Comparison of ENCODE assay signal across 19 mouse cellular contexts in genomic region chr10:96342476-96342875, GRCm38 (mm10).
DNase-seq lines count a peak whose midpoint lies in the region; ATAC-seq and TF ChIP-seq lines count a peak whose summit lies in the region.
"Had no signal": no experiment of that assay in that cellular context is flagged by ENCODE, and none has a peak within 500 bp of the region (broad histone marks: within the 10 kb centered on the region; RNA-seq: fewer than 3 reads in every experiment).

No protein-coding gene starts in this region.

- TF ChIP-seq POLR2A in lung, adult 2 months (IDR thresholded peaks at IDR 0.05; ENCODE audit: borderline replicate concordance, extremely low read depth, low read depth, low read length): no peak

- H3K4me2 ChIP-seq in kidney, embryonic 15.5 days: no peak overlapping the region
- no peak overlapping the region for H3K4me2 ChIP-seq in lung, postnatal 0 days (replicated peaks; ENCODE audit: low read depth, low read length)
- no peak overlapping the region for H3K4me2 ChIP-seq in midbrain, embryonic 15.5 days
- H3K4me2 ChIP-seq: forebrain, embryonic 15.5 days; heart, embryonic 13.5 days; hindbrain, embryonic 14.5 days; midbrain, embryonic 11.5 days; neural tube, embryonic 15.5 days had no signal

- no peak overlapping the region for H3K9ac ChIP-seq in kidney, embryonic 15.5 days
- no peak overlapping the region for H3K9ac ChIP-seq in lung, postnatal 0 days (replicated peaks; ENCODE audit: low read depth)
- H3K9ac ChIP-seq in midbrain, embryonic 15.5 days: no peak overlapping the region
- H3K9ac ChIP-seq: forebrain, embryonic 15.5 days; heart, embryonic 13.5 days; hindbrain, embryonic 14.5 days; neural tube, embryonic 15.5 days had no signal

- no peaks in the 10 kb centered on the region for H3K27me3 ChIP-seq in kidney, embryonic 15.5 days
- no peaks in the 10 kb centered on the region for H3K27me3 ChIP-seq in lung, postnatal 0 days (replicated peaks; ENCODE audit: insufficient read depth, low read length)
- no peaks in the 10 kb centered on the region for H3K27me3 ChIP-seq in midbrain, embryonic 15.5 days (replicated peaks)
- H3K27me3 ChIP-seq: forebrain, embryonic 15.5 days; heart, embryonic 13.5 days; neural tube, embryonic 15.5 days had no signal

- no peaks in the 10 kb centered on the region for H3K36me3 ChIP-seq in kidney, embryonic 15.5 days
- H3K36me3 ChIP-seq in lung, postnatal 0 days (ENCODE audit: insufficient read depth, low read length): no peaks in the 10 kb centered on the region
- no peaks in the 10 kb centered on the region for H3K36me3 ChIP-seq in midbrain, embryonic 15.5 days (replicated peaks)
- H3K36me3 ChIP-seq: forebrain, embryonic 15.5 days; heart, embryonic 13.5 days; neural tube, embryonic 15.5 days had no signal

- no peak for DNase-seq in kidney, adult 9 months
- DNase-seq in lung, postnatal 0 days (ENCODE audit: low spot score): peak; percentile 86
- no peak for DNase-seq in lung, adult 2 months
- peak; percentile 26 for DNase-seq in fibroblast of lung, adult 2 months (ENCODE audit: low read depth)
- DNase-seq in right cerebral cortex, adult 2 months (ENCODE audit: low spot score in 2 of 2): no peak
- DNase-seq: adrenal gland, postnatal 25 days; cerebellum, adult 9-10 months; heart, postnatal 36 days; kidney, adult 8-10 months; thymus, postnatal 14 days had no signal

- no peak for TF ChIP-seq CTCF in lung, postnatal 0 days (IDR thresholded peaks at IDR 0.05)
- TF ChIP-seq CTCF in lung, adult 2 months (IDR thresholded peaks at IDR 0.05; ENCODE audit: insufficient read depth, low read length): no peak

- WGBS in kidney, embryonic 15.5 days: 42% methylated on average over 3 of the region's 3 CpGs
- 36% methylated on average over 3 of the region's 3 CpGs for WGBS in lung, postnatal 0 days
- WGBS in lung, adult 2 months: 37% methylated on average over 3 of the region's 3 CpGs
- 54% methylated on average over 3 of the region's 3 CpGs for WGBS in midbrain, embryonic 15.5 days

- H3K9me3 ChIP-seq in kidney, embryonic 15.5 days (replicated peaks): no peaks in the 10 kb centered on the region
- H3K9me3 ChIP-seq in lung, postnatal 0 days (ENCODE audit: low read length): no peaks in the 10 kb centered on the region
- H3K9me3 ChIP-seq in midbrain, embryonic 15.5 days: no peaks in the 10 kb centered on the region
- H3K9me3 ChIP-seq: forebrain, embryonic 15.5 days; heart, embryonic 13.5 days; neural tube, embryonic 15.5 days had no signal

- 0 out of 2 replicates have a peak, but pooled peaks have one; percentile 33 for ATAC-seq in kidney, embryonic 15.5 days (replicated peaks; ENCODE audit: low FRiP score)
- peak; percentile 37 for ATAC-seq in lung, postnatal 0 days
- ATAC-seq in midbrain, embryonic 15.5 days (replicated peaks): no peak
- ATAC-seq: forebrain, embryonic 15.5 days; inflammation-experienced regulatory T-cells, adult 6 months had no signal

- no peak overlapping the region for H3K4me3 ChIP-seq in kidney, embryonic 15.5 days (replicated peaks)
- H3K4me3 ChIP-seq in lung, postnatal 0 days (ENCODE audit: low read depth, low read length): no peak overlapping the region
- no peak overlapping the region for H3K4me3 ChIP-seq in lung, adult 2 months (replicated peaks; ENCODE audit: extremely low read depth, low read depth, low read length)
- H3K4me3 ChIP-seq in midbrain, embryonic 15.5 days: no peak overlapping the region
- H3K4me3 ChIP-seq: forebrain, embryonic 15.5 days; heart, embryonic 13.5 days; layer of hippocampus, adult 2 months; neural tube, embryonic 15.5 days had no signal

- peaks cover 8% of the 10 kb centered on the region; the same call in 1 of the 2 replicates for H3K4me1 ChIP-seq in kidney, embryonic 15.5 days
- no peaks in the 10 kb centered on the region for H3K4me1 ChIP-seq in lung, postnatal 0 days (ENCODE audit: insufficient read depth, low read depth, low read length)
- H3K4me1 ChIP-seq in lung, adult 2 months (ENCODE audit: control insufficient read depth, insufficient read depth, low read length): peaks cover 7% of the 10 kb centered on the region
- peaks cover 2% of the 10 kb centered on the region; the same call in 1 of the 2 replicates for H3K4me1 ChIP-seq in midbrain, embryonic 15.5 days
- H3K4me1 ChIP-seq: heart, embryonic 13.5 days; neural tube, embryonic 15.5 days had no signal

- TF ChIP-seq EP300 in lung, postnatal 0 days (IDR thresholded peaks at IDR 0.05): 0 out of 2 replicates have a peak, but pooled peaks have one; percentile 52

- no peak overlapping the region for H3K27ac ChIP-seq in kidney, embryonic 15.5 days
- H3K27ac ChIP-seq in lung, postnatal 0 days (ENCODE audit: low read length): no peak overlapping the region
- H3K27ac ChIP-seq in midbrain, embryonic 15.5 days: no peak overlapping the region
- H3K27ac ChIP-seq: forebrain, embryonic 15.5 days; heart, embryonic 13.5 days; hindbrain, embryonic 14.5 days; layer of hippocampus, adult 2 months; neural tube, embryonic 15.5 days had no signal

Comparison
In these comparisons a context has a peak if more than half of its experiments do, and no peak if none do; other contexts are left out.
1. DNase-seq: peak in lung, postnatal 0 days (single experiment) and fibroblast of lung, adult 2 months (single experiment); none in kidney, adult 9 months (single experiment), lung, adult 2 months (single experiment) and right cerebral cortex, adult 2 months (0 of 2).